Mouse (Mus musculus) lung, adult 2 months (tissue): ENCODE measurements around the gene Fam110c.

Experiments used
- CTCF ChIP-seq: fragments of 200-500 bp; IDR thresholded peaks from 2 replicates; pipeline ENCODE4 v1.5.1; 2011; ENCODE audit warnings: mild to moderate bottlenecking, low read length, control low read depth; ENCODE audit not compliant: insufficient read depth
- POLR2A ChIP-seq: fragments of 200-500 bp; IDR thresholded peaks from 2 replicates; pipeline ENCODE4 v1.6.1; 2011; ENCODE audit warnings: low read depth, mild to moderate bottlenecking, control low read depth, low read length, borderline replicate concordance; ENCODE audit errors: extremely low read depth

DNA sequence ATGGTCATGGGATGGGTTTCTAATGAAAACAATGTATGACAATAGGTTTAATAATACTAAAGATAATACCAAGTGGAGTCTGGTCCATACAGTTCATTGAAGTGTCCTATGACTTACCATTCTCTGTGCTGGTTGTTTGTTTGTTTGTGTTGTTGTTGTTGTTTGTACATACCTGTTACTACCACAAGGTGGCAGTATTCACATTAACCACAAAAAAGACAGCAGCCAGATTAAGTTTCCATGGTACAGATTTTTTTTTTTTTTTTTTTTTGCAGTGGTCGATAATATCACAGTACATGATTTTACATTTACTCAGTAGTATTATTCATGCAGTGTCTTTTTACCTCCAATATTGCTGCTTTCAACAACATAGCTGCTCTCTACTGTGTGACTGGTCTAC, 52.4 kb downstream of the Fam110c start:
- TF ChIP-seq CTCF (no peak), POLR2A (no peak)
